Mouse (Mus musculus) cerebellum, adult 9-10 months (tissue): ENCODE results near the gene Tkt.

Experiments
- DNase-seq: peaks from one replicate; pipeline ENCODE4 v3.0.0; 2022

The Tkt gene

GRCm38 (mm10) chr14:30586780-30587461, 38.8 kb downstream of the Tkt start:
- no peak for DNase-seq

DNA sequence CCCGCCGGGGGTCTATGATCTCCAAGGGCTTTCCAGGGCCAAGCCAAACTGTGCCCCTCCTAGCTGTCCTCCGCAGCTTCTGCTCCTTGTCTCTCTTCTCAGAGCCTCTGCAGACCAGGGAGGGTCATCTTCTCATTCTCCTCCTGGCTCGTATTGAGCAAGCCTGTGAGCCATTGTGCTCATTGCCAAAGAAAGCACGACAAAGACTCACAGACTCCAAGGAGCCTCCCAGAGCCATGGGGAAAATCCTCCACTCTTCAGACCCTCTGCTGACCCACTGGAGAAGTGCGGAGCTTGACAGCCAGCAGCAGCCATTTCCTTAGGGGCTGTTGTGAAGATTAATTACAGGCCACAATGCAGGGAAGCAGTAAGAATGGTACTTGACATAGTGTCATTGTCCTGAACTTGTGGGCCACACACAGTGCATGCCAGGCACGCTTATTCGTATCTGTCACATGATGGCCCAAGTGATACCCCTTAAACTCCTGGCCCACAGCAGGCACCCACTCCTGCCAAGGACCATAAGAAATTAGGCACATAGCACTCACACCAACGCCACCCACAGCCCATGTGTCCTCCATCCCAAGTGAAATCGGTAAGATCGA, 42.0 kb downstream of the Tkt start:
- DNase-seq: no peak

GRCm38 (mm10) chr14:30590918-30591317, 42.8 kb downstream of the Tkt start:
- no peak for DNase-seq

- DNase-seq: peak; percentile 60
Measured at GRCm38 (mm10) chr14:30591417-30591816, 43.3 kb downstream of the Tkt start.

GRCm38 (mm10) chr14:30593279-30594091, 45.3 kb downstream of the Tkt start:
- DNase-seq: peak; percentile 67

- no peak for DNase-seq
Measured at GRCm38 (mm10) chr14:30594092-30594695, 46.0 kb downstream of the Tkt start.

GRCm38 (mm10) chr14:30595576-30596313, 47.6 kb downstream of the Tkt start:
- DNase-seq: no peak

DNA sequence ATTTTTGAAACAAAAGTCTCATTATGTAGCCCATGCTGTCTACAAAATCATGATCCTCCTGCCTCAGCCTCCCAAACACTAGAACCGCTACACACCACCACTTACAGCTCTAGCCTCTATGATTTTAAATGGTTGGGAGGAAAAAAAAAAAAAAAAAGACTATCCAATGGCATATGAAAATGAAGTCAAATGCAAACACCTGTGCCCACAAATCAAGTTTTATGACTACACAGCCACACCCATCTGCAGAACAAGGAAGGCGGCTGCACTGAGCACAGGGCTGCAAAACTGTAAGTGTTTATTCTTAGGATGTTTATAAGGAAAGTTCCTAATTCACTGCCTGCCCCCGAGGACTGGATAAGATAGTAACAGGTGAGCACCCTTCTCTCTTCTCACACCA, 48.2 kb downstream of the Tkt start:
- DNase-seq: no peak

- no peak for DNase-seq
Measured at GRCm38 (mm10) chr14:30597142-30597541, 49.0 kb downstream of the Tkt start.

GRCm38 (mm10) chr14:30606817-30607216, 58.7 kb downstream of the Tkt start:
- no peak for DNase-seq

GRCm38 (mm10) chr14:30607696-30608095, 59.5 kb downstream of the Tkt start:
- no peak for DNase-seq

GRCm38 (mm10) chr14:30608176-30608575, 60.0 kb downstream of the Tkt start:
- no peak for DNase-seq

GRCm38 (mm10) chr14:30609499-30609898, 61.3 kb downstream of the Tkt start:
- no peak for DNase-seq

- DNase-seq: no peak
Measured at GRCm38 (mm10) chr14:30610304-30610703, 62.1 kb downstream of the Tkt start.

DNA sequence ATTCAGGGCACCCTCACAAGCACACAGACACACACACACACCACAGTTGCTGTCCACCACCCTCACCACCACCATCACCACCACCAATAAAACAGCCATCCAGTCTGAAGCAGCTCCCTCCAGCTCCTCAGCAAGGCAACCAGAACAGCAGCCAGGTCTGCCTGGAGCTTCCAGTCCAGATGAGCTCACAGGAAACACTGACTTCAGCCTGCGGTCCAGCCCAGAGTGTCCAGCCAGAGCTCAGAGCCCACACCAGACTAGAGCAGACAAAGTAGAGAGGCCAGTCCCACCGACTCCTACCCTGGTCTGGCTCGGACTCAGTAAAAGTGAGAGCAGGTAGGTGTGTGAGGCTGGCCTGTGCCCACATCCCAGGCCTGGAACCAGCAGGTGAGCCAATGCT, 62.8 kb downstream of the Tkt start:
- no peak for DNase-seq

DNA sequence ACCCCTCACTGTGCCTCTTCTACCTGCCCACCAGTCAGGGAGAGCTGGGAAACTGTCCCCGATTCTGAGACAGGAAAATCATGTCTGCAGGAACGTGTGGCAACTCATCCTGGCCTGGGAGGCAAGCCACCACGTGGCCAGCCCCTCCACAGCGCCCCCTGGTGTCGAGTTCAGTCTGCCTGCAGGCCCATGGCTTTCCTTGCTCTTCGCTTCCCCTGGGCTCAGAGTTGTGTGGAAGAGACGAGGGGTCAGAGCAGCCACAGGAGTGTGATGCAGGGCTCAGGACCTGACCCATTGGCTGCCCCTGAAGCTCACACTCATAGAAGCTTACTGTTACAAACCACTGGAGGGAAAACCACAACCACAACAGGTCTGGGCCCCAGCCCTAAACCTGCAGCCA, 64.4 kb downstream of the Tkt start:
- DNase-seq: peak; percentile 49

DNA sequence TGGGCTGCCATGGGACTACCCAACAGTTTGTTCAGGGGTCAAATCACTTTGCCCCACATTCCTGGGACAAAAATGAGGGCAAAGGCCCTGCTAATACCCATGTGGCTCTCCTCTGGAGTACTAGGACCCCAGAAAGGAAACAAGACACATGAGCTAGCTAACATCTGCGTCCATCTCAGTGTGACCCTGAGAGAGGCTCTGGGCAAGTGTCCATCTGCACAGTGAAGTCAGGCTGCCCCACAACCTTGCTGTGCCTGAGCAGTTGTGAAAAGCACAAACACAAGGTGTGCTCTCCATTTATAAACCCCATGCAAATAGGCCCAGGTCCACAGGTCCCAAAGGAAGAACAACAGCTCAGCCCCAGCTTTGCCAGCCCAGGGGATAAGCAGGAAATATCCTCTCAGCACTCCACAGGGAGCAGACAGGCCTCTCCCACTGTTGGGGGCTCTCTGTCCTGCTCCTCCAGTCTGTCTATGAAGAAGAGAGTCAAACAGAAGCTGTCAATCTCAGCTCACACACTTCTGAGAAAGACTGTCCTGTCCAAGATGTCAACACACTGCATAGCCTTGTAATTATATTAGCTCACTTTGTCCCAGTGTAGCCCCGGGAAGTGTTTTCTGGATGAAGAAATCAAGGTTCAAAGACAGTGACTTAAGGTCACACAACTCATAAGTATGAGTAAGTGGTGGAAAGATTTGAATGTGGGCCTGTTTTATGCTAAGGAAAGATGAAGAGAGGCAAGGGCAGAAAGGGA, 65.0 kb downstream of the Tkt start:
- DNase-seq: no peak

DNA sequence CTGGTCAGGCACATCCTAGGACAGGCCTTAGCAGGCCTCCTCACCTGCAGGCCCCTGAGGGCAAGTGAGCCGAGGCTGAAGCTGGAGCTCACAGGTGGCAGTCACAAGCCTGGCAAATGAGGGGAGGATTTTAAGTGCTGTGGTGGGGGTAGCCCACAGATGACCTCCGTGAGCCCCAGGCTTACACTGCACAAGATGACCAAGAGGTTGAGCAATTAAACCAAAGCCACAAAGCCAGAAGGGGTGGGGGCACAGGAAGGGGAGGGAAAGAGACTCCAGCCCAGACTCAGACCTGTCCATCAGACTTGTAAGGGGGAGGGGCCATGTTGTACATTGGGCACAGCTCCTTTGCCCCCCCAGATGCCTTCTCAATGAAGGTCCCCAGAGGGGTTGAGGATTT, 68.6 kb downstream of the Tkt start:
- no peak for DNase-seq

GRCm38 (mm10) chr14:30618746-30619275, 70.7 kb downstream of the Tkt start:
- no peak for DNase-seq

GRCm38 (mm10) chr14:30619982-30620578, 71.9 kb downstream of the Tkt start:
- no peak for DNase-seq

- no peak for DNase-seq
Measured at GRCm38 (mm10) chr14:30622130-30622529, 74.0 kb downstream of the Tkt start.
